Mouse (Mus musculus) G1E (cell line): Measurements from ENCODE around the gene Eps15l1.

ENCODE experiments used
- CTCF ChIP-seq: IDR thresholded peaks from 2 replicates; pipeline ENCODE4 v1.5.1; 2012; ENCODE audit warnings: low read depth, low read length, inconsistent platforms, mixed read lengths
- GATA1 ChIP-seq: IDR thresholded peaks from 2 replicates; pipeline ENCODE4 v1.6.1; 2012; ENCODE audit warnings: borderline replicate concordance, low read length, inconsistent platforms, mixed read lengths
- GATA2 ChIP-seq: IDR thresholded peaks from 2 replicates; pipeline ENCODE4 v1.6.1; 2012; ENCODE audit warnings: low read depth, low read length, inconsistent platforms, borderline replicate concordance
- TAL1 ChIP-seq: conservative IDR thresholded peaks from 2 replicates; pipeline ENCODE4 v1.6.1; 2012; ENCODE audit warnings: low read depth, low read length, inconsistent platforms, mixed read lengths

DNA sequence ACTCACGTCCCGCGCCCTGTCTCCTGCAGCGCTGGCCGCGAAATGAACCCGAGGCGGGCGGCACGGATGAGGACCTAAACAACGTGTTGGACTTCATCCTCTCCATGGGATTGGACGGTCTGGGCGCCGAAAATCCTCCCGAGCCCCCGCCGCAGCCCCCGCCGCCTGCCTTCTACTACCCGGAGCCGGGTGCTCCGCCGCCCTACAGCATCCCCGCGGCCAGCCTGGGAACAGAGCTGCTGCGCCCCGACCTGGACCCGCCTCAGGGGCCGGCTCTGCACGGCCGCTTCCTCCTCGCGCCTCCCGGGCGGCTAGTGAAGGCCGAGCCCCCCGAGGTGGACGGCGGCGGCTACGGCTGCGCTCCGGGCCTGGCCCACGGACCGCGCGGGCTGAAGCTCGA is 101.9 kb downstream of the Eps15l1 start:
- TF ChIP-seq CTCF (no peak), GATA1 (no peak), TAL1 (no peak), GATA2 (no peak)
